Mouse (Mus musculus): ENCODE results near the gene Oas1f. TPM values are rescaled to one million over a fixed set of nuclear protein-coding genes. Genes with fewer than 3 reads are reported as not detected.
A peak's percentile ranks its signal among the peaks of the same experiment; 100 is the strongest.
"Not testable (repeated sequence)": the region's sequence is repeated elsewhere in the genome, so short reads cannot be mapped to it uniquely, and the experiment has no call there.

Oas1f gene
- polyA plus RNA-seq (2016; fragmentation: Nextera tagmentation; extraction: Ambion mirVana) = not detected in 2 replicates

GRCm38 (mm10) chr5:120847067-120847466 lies at the start of gene Oas1f:
Oas1f (plus strand) TSS chr5:120847367.
- no peak within 1 kb of the TSS for H3K4me3 ChIP-seq (replicated peaks)
- H3K9me3 ChIP-seq = no peaks in the 10 kb centered on the region
- no peak within 1 kb of the TSS for H3K27ac ChIP-seq
- no peak within 1 kb of the TSS for H3K9ac ChIP-seq (replicated peaks)
- no peaks in the 10 kb centered on the region for H3K27me3 ChIP-seq
- no peak within 1 kb of the TSS for H3K4me2 ChIP-seq
- 74% methylated on average over 4 of the region's 4 CpGs for WGBS
- no peaks in the 10 kb centered on the region for H3K36me3 ChIP-seq
- no peak for ATAC-seq (ENCODE audit: insufficient number of reproducible peaks, insufficient read depth, low FRiP score, low TSS enrichment, low read depth)
- H3K4me1 ChIP-seq (replicated peaks) = no peaks in the 10 kb centered on the region

- ATAC-seq (ENCODE audit: insufficient number of reproducible peaks, insufficient read depth, low FRiP score, low TSS enrichment, low read depth); H3K36me3 ChIP-seq; H3K4me2 ChIP-seq; H3K27ac ChIP-seq; H3K9ac ChIP-seq (replicated peaks); H3K27me3 ChIP-seq; H3K4me1 ChIP-seq (replicated peaks); H3K9me3 ChIP-seq; H3K4me3 ChIP-seq (replicated peaks): not testable (repeated sequence)
- WGBS = 80% methylated on average over 5 of the region's 5 CpGs
Measured at GRCm38 (mm10) chr5:120798147-120798546, 49.0 kb upstream of the Oas1f start.

- ATAC-seq (ENCODE audit: insufficient number of reproducible peaks, insufficient read depth, low FRiP score, low TSS enrichment, low read depth); H3K9ac ChIP-seq (replicated peaks); H3K27me3 ChIP-seq: not testable (repeated sequence)
Measured at GRCm38 (mm10) chr5:120798943-120799342, 48.2 kb upstream of the Oas1f start.

GRCm38 (mm10) chr5:120803596-120803995 lies 43.6 kb upstream of the Oas1f start:
- 70% methylated on average over 2 of the region's 2 CpGs for WGBS
- Histone ChIP-seq H3K4me1 (replicated peaks) (no peaks in the 10 kb centered on the region), H3K9ac (replicated peaks) (no peak overlapping the region), H3K27me3 (no peaks in the 10 kb centered on the region), H3K4me2 (no peak overlapping the region), H3K4me3 (replicated peaks) (no peak overlapping the region), H3K36me3 (no peaks in the 10 kb centered on the region), H3K9me3 (no peaks in the 10 kb centered on the region), H3K27ac (no peak overlapping the region)
- no peak for ATAC-seq (ENCODE audit: insufficient number of reproducible peaks, insufficient read depth, low FRiP score, low TSS enrichment, low read depth)

More at GRCm38 (mm10) chr5:120798943-120799342, 48.2 kb upstream of the Oas1f start:
- H3K4me2 ChIP-seq; H3K36me3 ChIP-seq; H3K9me3 ChIP-seq; H3K4me3 ChIP-seq (replicated peaks); H3K4me1 ChIP-seq (replicated peaks); H3K27ac ChIP-seq: not testable (repeated sequence)
- 64% methylated on average over 2 of the region's 2 CpGs for WGBS

- no peak for ATAC-seq (ENCODE audit: insufficient number of reproducible peaks, insufficient read depth, low FRiP score, low TSS enrichment, low read depth)
- no peak overlapping the region for H3K27ac ChIP-seq
- peaks cover 2% of the 10 kb centered on the region for H3K4me1 ChIP-seq (replicated peaks)
- 63% methylated on average over 1 of the region's 1 CpGs for whole genome bisulfite sequencing
- no peak overlapping the region for H3K9ac ChIP-seq (replicated peaks)
- H3K9me3 ChIP-seq = no peaks in the 10 kb centered on the region
- no peaks in the 10 kb centered on the region for H3K27me3 ChIP-seq
- no peak overlapping the region for H3K4me3 ChIP-seq (replicated peaks)
- H3K4me2 ChIP-seq = no peak overlapping the region
- H3K36me3 ChIP-seq = no peaks in the 10 kb centered on the region
Measured at GRCm38 (mm10) chr5:120806458-120806857, 40.7 kb upstream of the Oas1f start.

GRCm38 (mm10) chr5:120809171-120809570 lies 38.0 kb upstream of the Oas1f start:
- H3K27ac ChIP-seq = no peak overlapping the region
- 43% methylated on average over 6 of the region's 6 CpGs for WGBS
- H3K36me3 ChIP-seq = no peaks in the 10 kb centered on the region
- no peak overlapping the region for H3K4me2 ChIP-seq
- no peaks in the 10 kb centered on the region for H3K9me3 ChIP-seq
- H3K4me3 ChIP-seq (replicated peaks) = no peak overlapping the region
- no peak overlapping the region for H3K9ac ChIP-seq (replicated peaks)
- ATAC-seq (ENCODE audit: insufficient number of reproducible peaks, insufficient read depth, low FRiP score, low TSS enrichment, low read depth) = no peak
- H3K4me1 ChIP-seq (replicated peaks) = peaks cover 7% of the 10 kb centered on the region
- no peaks in the 10 kb centered on the region for H3K27me3 ChIP-seq

- H3K27me3 ChIP-seq = no peaks in the 10 kb centered on the region
- no peaks in the 10 kb centered on the region for H3K36me3 ChIP-seq
- peak within 1 kb of the TSS; percentile 91 for H3K27ac ChIP-seq
- H3K4me1 ChIP-seq (replicated peaks) = peaks cover 7% of the 10 kb centered on the region
- H3K9ac ChIP-seq (replicated peaks) = peak within 1 kb of the TSS; percentile 38; the same call in 1 of the 2 replicates
- H3K4me3 ChIP-seq (replicated peaks) = peak within 1 kb of the TSS; percentile 31
- ATAC-seq (ENCODE audit: insufficient number of reproducible peaks, insufficient read depth, low FRiP score, low TSS enrichment, low read depth) = peak; percentile 73; the same call in 1 of the 2 replicates
- H3K4me2 ChIP-seq = peak within 1 kb of the TSS; percentile 54
- no peaks in the 10 kb centered on the region for H3K9me3 ChIP-seq
- WGBS = 6% methylated on average over 18 of the region's 18 CpGs
Measured at GRCm38 (mm10) chr5:120811951-120812819, 35.0 kb upstream of the Oas1f start, which contains the start of gene Oas1c. Oas1c (minus strand) TSS chr5:120812514.

- H3K9ac ChIP-seq (replicated peaks) = 0 out of 2 replicates have a peak overlapping the region, but pooled peaks have one; percentile 9
- no peaks in the 10 kb centered on the region for H3K27me3 ChIP-seq
- H3K9me3 ChIP-seq = no peaks in the 10 kb centered on the region
- peaks cover 7% of the 10 kb centered on the region for H3K4me1 ChIP-seq (replicated peaks)
- 0 out of 2 replicates have a peak overlapping the region, but pooled peaks have one; percentile 31 for H3K4me3 ChIP-seq (replicated peaks)
- 82% methylated on average over 6 of the region's 6 CpGs for WGBS
- ATAC-seq (ENCODE audit: insufficient number of reproducible peaks, insufficient read depth, low FRiP score, low TSS enrichment, low read depth) = no peak
- no peak overlapping the region for H3K27ac ChIP-seq
- no peaks in the 10 kb centered on the region for H3K36me3 ChIP-seq
- H3K4me2 ChIP-seq = peak overlapping the region; percentile 54
Measured at GRCm38 (mm10) chr5:120813023-120813422, 34.1 kb upstream of the Oas1f start.

GRCm38 (mm10) chr5:120815949-120816348 lies 31.2 kb upstream of the Oas1f start:
- H3K4me2 ChIP-seq = no peak overlapping the region
- H3K27me3 ChIP-seq = no peaks in the 10 kb centered on the region
- H3K9me3 ChIP-seq = peaks cover 13% of the 10 kb centered on the region; the same call in 1 of the 2 replicates
- no peak overlapping the region for H3K4me3 ChIP-seq (replicated peaks)
- no peak overlapping the region for H3K9ac ChIP-seq (replicated peaks)
- peaks cover 7% of the 10 kb centered on the region for H3K4me1 ChIP-seq (replicated peaks)
- H3K27ac ChIP-seq = no peak overlapping the region
- no peaks in the 10 kb centered on the region for H3K36me3 ChIP-seq
- ATAC-seq (ENCODE audit: insufficient number of reproducible peaks, insufficient read depth, low FRiP score, low TSS enrichment, low read depth) = no peak
- 59% methylated on average over 3 of the region's 3 CpGs for WGBS

GRCm38 (mm10) chr5:120818999-120819398 lies 28.2 kb upstream of the Oas1f start:
- Histone ChIP-seq H3K27me3 (no peaks in the 10 kb centered on the region), H3K4me3 (replicated peaks) (no peak overlapping the region), H3K4me2 (no peak overlapping the region), H3K36me3 (no peaks in the 10 kb centered on the region), H3K4me1 (replicated peaks) (no peaks in the 10 kb centered on the region), H3K27ac (no peak overlapping the region), H3K9ac (replicated peaks) (no peak overlapping the region), H3K9me3 (peaks cover 13% of the 10 kb centered on the region; the same call in 1 of the 2 replicates)
- ATAC-seq (ENCODE audit: insufficient number of reproducible peaks, insufficient read depth, low FRiP score, low TSS enrichment, low read depth) = no peak

GRCm38 (mm10) chr5:120831031-120831430 lies 16.1 kb upstream of the Oas1f start:
- Histone ChIP-seq H3K9me3 (0 out of 2 replicates have a peak, but pooled peaks cover 4% of the 10 kb centered on the region), H3K4me1 (replicated peaks) (no peaks in the 10 kb centered on the region), H3K4me2 (no peak overlapping the region), H3K27ac (no peak overlapping the region), H3K4me3 (replicated peaks) (no peak overlapping the region), H3K36me3 (no peaks in the 10 kb centered on the region), H3K27me3 (peaks cover 13% of the 10 kb centered on the region), H3K9ac (replicated peaks) (no peak overlapping the region)
- no peak for ATAC-seq (ENCODE audit: insufficient number of reproducible peaks, insufficient read depth, low FRiP score, low TSS enrichment, low read depth)
- 80% methylated on average over 4 of the region's 4 CpGs for WGBS

Data from limb, embryonic 12.5 days (tissue).